In genomic region chr9:56097584-56098298, GRCm38 (mm10) we compare ENCODE assay signal across 1 mouse cellular context.
TF ChIP-seq lines count a peak whose summit lies in the region.

No protein-coding gene starts in this region.

TF ChIP-seq in CH12.LX, 34 proteins besides CTCF, POLR2A, EP300 and RAD21 (continued from another document):
- peak; percentile 65; the same call in 1 of the 2 replicates for TF ChIP-seq SIN3A (IDR thresholded peaks at IDR 0.05; ENCODE audit: low read length)
- TF ChIP-seq E2F4 (IDR thresholded peaks at IDR 0.05; ENCODE audit: insufficient replicate concordance, low read depth, low read length), result no peak
- TF ChIP-seq ZMIZ1 (IDR thresholded peaks at IDR 0.05; ENCODE audit: low read depth, low read length), result no peak
- peak; percentile 99 for TF ChIP-seq MEF2A (IDR thresholded peaks at IDR 0.05; ENCODE audit: borderline replicate concordance, low read depth, low read length)
- TF ChIP-seq ELF1 (IDR thresholded peaks at IDR 0.05; ENCODE audit: low read depth, low read length), result peak; percentile 45; the same call in 1 of the 2 replicates
- no peak for TF ChIP-seq GABPA (IDR thresholded peaks at IDR 0.05; ENCODE audit: insufficient replicate concordance, low read depth, low read length)
- TF ChIP-seq ETS1 (conservative IDR thresholded peaks at IDR 0.05; ENCODE audit: low read depth, low read length), result peak; percentile 91
TF ChIP-seq in CH12.LX: peak in this region for 17.
